Mouse (Mus musculus) left cerebral cortex, adult 9 months (tissue): Measurements from ENCODE around the gene Afap1.

Source experiments
- DNase-seq, 2 experiments: peaks; one replicate each; pipeline ENCODE4 v3.0.0; 2022; ENCODE audit warnings: low spot score in 2 of 2

The Afap1 gene

DNA sequence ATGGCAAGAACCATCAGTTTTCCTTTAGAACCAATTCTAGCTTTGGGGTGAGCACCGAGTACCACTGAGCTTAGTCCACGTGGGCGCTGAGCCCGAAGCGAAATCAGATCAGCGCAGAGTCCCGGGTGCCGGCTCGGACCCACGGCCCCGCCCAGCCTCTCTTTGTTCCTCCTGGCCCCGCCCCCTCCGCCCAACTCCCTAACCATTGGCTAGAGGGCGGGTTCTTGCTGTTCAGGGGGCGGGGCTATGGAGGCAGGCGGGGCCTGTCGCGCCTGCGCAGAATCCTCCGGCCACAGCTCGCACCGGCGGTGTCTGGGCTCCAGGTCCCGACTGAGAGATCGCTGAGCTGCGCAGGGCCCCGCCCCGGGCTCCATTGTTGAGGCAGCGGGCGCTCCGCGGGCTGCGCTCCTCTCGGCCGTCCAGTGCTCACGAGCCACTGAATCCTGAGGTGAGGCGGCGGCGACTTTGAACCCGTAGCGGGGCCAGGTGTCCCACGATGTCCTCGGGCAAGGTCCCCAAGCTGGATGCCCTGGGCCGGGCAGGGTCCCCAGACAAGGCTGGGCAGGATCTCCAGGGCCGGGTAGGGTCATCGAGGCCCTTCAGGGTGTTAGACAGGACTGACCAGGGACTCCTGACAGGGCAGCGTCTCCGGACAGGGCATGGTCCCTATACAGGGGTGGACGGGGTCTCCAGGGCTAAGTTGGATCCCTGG, at the start of gene Afap1:
Gene Afap1 (plus strand): TSS at position 227 of the 712 bp plus-strand sequence.
- peak; percentile 96 to 99 for DNase-seq

DNA sequence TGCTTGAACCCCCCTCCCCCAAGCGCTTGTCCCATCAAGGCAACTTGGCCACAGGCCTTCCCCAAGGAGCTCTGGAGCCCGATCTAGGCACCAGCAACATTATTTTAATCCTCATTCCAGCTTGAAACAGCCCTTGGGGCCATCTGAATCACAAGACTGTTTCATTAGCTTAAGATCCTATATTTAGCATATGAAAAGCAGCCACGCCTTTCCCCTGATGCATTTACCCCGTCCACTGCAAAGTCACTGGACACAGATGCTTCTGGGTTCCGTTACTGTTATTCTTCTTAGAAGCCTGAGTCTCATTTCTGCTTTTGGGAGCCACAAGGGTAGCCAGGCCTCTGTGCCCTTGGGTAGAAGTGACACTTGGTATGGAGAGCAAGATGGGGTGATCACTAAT, 41.6 kb upstream of the Afap1 start:
- DNase-seq, result no peak

DNA sequence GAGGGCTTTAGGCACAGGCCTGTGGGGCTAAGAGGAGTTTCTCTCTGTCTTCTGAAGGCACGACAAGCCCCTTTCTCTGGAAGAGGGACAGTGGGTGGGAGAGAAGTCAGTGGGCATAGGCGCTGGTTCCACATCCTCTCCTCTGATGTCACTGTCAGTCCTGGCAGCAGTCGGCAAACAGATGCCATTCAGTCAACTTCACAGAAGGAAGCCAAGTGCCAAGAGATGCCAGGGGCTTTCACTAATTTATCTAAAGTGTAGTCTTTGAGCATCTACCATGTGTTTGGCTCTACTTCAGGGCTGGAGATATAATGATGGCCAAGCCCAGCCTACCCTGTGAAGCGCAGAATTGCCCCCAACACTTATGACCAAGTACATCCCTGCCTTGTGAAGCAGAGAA, 39.7 kb upstream of the Afap1 start:
- no peak for DNase-seq

DNA sequence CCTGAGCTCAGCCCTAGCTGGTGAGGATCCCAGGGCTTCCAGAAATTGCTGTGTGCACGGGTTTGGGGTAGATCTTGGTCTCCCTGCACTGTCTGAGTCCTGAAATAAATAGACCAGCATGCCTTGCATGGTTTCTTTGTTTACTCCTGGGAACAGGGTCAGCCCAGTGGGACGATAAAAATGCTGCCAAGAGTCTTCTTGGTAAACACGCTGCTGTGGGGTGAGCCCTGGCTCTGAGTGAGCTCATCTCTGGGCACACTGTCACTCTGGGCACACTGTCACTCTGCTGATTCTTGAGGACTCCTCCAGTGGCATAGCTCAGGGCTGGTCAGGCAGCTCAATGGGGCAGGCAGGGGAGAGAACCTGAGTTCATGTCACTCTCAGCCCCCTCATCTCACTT, 36.9 kb upstream of the Afap1 start:
- DNase-seq, result peak in 1 of 2 experiments; percentile 37

DNA sequence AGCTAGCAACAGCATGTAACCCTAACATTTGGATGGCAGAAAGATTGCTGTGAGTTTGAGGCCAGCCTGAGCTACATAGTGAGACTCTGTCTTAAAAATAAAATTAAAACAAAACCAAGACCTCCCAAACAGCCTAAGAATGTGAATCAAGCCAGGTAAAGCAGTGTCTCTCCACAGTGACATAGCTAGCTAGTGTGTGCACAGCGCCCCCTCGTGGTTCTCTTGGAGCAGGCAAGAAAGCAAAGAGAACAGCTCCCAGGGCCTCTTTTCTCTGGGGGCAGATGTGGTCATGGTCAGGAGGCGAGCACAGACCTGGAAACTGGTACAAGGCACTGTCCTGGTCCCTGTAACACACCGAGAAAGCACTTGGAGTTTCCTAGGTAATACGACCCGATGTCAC, 35.0 kb upstream of the Afap1 start:
- DNase-seq, result peak in 1 of 2 experiments; percentile 67

DNA sequence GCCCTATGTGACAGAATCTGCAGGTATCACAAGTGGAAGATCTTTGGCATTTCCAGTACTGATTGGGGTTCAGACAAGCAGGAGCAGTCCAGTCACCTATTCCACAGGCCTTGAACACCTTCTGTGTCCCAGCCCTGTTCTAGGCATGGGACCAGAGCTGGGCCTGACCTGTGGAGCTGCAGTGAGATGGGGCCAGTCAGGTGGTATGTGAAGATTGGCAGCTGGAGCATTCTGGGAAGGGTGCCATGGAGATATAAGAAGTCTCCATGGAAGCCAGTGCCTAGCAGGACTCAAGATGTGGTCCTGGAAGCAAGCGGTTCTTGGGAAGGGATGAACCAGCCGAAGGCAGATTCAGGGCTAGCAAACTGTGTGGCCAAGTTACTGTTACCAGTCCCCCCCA, 31.7 kb upstream of the Afap1 start:
- DNase-seq, result no peak

DNA sequence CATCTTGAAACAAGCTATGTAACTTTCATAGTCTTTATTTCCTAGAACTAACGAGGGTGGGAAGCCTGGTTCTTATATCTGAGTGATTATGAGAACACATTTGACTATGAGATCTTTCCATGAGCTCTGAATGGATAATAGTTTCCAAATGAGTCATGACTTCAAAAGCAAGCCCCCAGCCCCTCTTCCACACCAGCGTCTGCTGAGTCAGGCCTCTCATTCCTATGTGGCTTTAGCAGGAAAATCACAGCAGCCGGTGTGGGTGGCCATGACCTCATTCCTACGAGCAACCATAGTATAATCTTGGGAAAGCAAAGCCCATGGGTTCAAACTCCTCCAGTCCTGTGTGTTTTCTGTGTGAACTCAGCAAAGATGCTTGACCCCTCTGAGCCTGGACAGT, 23.1 kb upstream of the Afap1 start:
- DNase-seq, result no peak

DNA sequence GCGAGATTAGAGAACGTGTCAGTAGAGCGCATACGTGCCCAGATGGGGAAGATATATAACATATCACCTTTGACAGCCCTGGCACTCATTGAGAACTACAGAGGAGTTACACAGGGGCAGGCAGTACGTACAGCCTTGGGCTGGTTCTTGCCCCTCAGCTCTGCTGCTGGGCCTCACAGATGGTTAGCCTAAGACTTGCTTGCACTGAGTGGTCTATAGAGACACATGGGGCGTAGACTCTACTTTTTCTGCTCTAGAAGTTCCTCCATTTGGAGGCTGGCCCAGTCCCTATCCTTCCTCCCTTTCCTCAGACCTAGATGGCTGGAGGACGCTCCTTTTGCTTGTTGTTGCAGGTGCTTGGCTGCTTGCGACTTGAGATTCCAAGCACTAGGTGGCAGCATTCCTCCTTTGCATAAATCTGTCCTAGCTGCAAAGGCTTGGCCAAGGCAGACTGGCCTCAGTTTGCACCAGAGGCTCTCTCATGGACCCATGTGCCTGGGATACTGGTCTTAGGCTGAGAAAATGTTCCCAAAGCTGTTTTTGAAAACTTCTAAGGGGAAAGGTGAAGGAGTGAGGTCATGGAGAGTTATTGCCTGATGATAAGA, 22.6 kb upstream of the Afap1 start:
- DNase-seq, result peak in 1 of 2 experiments; percentile 81

DNA sequence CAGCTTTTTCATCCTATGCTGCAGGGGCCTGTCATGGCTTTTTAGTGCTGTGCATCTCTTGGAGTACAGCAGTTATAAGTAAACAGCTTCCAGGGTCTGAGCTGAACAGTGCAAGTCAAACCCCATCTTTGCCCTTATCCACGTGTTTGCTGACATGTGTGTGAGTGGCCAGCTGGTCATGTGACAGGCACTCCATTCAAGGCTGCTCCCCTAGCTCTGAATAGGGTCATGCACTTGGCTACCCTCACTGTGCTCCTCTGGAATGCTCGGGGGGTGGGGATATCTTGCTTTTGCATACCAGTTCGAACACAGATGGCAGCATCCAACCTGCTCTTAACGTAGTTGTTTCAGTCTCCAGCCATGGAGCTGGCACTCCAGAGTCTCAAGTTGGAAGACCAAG, 19.7 kb upstream of the Afap1 start:
- no peak for DNase-seq

DNA sequence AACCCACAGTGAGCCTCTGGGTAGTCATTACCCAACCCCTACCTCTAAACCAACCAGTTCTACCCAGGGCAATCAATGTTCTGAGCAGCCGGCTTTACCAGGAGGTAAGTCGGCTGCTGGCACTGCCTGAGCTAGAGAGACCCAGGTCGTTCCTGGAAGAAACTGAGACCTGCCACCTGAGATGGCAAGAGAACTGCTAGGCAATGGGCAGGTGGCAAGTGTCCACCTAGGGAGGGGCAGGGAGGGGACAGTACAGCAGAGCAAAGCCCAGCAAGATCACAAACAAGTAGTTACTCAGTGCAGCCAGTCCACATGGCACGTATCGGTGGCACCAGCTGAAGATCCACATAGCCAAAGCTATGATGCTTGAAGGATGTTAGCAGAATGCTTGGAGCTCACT, 16.9 kb upstream of the Afap1 start:
- no peak for DNase-seq

DNA sequence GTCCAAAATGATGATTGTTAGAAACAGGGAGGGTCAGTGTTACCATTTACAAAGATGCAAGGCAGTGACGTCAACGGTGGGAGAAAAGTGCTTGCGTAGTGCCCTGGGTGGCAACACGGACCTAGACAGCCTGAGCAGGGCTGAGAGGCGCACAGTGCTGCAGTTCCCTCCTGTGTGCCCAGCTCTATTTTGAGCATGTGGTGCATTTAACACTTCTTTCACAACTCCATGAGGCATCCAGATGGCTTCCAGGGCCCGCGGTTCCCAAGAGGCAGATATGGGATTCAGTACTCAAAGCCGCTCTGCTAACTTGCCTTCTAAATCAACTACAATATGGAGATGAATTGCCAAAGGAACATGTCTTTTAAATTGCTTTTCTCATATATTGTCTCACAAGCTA, 13.9 kb upstream of the Afap1 start:
- peak in 1 of 2 experiments; percentile 79 for DNase-seq

DNA sequence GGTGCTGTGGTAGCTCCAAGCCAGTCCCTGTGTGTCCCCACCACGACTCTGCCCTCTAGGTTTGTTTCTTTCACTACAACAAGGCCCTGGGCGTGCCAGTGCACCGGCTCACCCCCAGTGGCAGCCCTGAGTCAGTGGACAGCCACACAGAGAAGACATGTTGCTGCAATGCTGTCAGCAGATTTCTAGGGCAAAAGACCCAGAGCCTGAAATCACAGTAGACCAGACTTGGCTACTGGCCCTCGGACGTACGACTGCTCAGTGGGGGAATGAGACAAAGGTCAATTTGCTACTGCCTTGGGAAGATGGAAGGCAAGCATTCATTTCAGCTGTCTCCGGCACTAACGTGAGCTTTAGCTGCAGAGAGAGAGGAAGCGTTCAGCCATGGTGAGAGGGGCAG, 10.7 kb upstream of the Afap1 start:
- DNase-seq, result no peak

DNA sequence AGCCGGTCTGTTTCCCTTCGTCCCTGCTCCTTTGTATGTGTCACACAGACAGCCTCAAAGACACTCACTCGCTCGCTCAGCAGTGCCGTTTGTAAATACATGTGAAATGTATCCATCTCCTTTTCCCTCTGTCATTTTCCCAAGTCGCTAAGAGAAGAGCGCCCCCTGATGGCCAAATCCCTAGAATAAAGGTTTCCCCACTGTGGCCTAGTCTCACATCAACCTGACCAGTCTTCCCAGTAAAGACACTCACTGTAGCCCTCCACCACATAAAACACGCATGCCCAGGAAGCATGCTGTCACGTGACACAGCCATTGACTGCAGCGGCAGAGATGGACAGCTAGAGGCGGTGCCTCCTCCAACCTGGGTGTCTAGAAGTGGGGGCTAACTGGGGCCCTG, 8.9 kb upstream of the Afap1 start:
- DNase-seq, result peak in 1 of 2 experiments; percentile 60

DNA sequence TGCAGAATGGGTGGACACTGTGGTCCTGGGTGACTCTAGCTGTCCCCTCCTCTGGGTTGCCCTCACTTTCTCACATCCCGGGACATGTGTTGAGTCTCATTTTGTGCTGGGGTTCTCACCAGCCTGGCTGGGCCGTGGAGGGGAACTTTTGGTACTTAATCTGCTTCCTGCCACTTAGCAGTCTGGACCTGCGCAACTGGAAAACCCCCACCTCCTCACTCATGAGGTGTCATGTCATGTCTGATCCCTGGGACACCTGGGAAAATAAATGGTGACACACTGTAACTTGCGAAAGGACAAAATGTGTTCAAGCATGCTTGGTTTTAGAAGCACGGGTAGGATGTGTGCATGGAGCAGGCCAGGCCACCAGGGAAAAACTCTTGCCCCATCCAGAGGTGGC, 8.4 kb upstream of the Afap1 start:
- DNase-seq, result no peak

DNA sequence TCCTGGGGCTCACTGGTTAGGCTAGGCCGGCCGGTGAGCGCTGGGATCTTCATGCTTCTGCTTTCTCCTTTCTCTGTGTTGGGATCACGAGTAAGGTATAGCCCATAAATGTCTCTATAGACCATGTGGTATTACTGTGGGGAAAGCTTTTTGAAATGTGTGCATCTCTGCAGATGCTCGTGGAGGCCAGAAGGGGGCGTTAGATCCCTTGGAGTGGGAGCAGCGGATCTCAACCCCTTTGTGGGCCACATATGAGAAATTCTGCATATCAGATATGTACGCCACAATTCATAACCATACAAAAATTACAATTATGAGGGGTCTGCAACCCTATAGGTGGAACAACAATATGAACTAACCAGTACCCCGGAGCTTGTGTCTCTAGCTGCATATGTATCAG, 4.2 kb upstream of the Afap1 start:
- no peak for DNase-seq

DNA sequence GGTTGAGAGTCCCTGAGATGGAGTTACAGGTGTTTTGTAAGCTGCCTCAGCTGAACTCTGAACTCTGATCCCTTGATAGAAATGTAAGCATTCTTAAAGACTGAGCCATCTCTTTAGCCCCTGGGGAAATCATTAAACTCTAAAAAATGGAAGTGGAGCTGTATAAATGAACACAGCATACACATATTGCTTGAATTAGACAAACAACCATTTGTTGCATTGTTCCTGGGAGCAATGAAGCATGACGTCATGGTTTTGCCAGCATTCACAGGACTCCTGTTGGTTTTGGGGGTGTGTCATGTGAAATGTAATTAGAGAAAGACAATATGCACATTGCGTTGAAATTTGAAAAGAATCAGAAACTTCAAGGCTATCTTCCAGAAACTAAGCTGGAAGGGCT, 3.5 kb upstream of the Afap1 start:
- no peak for DNase-seq

DNA sequence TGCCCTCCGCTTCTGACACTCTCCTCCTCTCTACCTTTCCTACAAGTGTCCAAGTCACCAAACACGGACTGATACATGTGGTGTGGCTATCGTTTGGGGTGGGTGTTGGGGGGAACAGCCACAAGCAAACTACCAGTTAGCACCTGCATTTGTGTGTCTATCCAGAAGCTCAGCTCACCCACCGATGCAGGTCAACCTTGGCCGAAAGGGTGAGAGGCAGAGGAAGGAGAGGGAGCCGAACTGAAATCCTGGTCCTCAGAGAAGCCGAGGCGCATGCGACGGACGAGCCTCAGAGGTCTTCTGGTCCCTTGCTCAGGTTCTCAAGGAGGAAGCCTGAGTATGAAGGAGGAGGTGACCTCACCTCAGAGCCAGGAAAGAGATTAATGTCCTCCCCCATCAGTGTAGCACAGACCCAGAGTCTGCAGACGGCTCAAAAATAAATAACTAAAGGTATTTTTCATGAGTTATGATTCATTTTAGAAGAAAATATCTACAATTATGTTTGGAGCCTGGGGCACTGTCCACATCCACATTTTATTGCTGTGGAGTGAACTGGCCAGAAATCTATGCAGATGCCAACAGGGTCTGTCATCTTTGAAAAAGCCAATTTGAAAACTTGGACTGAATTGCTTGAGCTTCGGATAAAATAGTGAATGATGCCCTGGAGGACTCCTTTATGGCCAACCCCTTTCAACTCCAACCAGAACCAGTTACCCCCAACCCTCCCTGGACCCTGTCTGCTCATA, 2.0 kb upstream of the Afap1 start:
- DNase-seq, result no peak

DNA sequence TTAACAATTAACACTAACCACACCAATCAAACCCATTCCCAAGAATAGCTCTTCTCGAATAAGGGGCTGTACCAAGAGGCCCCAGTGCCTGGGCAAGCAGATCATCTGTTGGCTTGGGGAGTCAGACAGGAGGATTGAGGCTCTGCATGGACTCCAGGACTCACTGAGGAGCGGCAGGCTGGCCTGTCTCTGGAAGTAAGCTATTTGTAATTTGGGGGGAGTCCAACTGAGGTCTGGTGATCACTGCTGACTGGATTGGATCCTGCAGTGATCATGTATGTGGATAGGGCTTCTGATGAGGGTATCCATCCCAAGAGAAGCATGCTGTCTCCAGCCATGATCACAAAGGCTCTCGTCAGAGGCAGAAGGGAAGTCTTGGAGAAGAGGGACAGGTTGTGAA, 756 bp upstream of the Afap1 start:
- DNase-seq, result no peak

DNA sequence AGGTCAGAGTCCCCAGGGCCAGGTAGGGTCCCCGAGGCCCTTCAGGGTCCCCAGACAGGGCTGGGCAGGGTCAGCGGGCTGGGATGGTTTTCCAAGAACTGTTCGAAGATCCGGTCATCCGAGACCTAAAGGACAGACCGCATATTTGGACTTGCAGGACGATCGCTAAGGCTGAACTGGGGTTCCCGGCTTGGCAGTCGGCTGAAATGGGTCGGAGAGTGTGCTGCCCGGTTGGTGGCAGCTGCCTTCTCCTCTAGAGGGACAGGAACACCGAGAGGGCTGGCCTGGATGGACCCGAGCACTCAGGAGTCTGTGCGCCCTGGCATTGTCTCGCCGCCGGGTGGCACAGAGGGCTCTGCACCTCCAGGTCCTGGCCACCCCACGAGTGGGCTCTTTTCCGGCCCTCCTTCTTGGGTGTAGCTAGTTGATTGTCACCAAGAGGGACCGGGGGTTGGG, 714 bp downstream of the Afap1 start:
- peak in 1 of 2 experiments; percentile 44 for DNase-seq

DNA sequence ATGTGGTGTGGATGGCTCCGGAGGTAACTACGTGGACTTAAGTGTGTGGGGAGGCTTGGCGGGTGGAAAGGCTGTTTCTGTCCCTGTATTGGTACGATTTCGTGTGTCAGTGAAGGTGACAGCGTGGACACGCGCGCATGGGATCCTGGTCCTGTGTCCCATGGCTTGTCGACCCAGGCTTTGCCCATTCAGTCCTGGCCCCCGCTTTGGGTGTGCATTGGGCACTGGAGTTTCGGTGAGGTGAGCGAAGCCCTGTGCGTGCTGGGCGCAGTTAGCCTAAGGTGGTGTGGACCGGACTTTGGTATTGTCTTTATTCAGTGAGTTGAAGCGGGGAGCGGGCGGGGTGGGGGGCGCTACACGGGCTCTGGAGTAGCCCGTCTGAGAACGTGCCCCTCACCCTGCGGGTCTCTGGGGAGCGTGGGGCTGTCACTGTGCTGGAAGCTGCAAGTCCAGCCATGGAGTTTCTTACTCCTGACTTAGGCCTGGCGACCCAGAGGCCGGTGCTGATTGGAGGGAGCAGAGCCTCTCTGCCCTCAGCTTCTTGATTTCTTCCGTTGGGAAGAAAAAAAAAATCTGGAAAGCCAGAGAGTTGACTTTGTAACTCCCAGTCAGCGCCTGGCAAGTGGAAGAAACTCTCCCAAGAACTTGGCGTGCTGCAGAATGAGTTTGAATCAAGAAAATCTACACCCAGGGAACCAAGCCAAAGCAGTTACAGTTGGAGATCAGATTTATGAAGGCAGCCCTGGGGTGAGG, 1.4 kb downstream of the Afap1 start:
- DNase-seq, result no peak

DNA sequence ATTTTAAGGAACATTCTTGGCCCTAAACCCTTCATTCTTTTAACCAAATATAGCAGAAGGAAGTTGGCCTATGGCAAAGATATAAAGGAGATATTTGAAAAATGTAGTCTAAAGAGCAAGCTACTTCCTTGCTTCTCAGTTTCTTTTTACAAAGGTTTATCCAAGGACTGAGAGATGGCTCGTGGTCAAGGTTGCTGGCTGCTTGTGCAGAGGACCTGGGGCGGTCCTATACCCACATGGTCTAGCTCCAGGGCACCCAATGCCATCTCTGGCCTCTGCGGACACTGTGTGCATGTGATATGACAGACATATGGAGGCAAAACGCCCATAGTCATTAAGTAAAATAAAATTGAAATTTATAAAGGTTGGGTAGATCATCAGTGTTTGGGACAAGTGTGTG, 2.8 kb downstream of the Afap1 start:
- DNase-seq, result no peak

DNA sequence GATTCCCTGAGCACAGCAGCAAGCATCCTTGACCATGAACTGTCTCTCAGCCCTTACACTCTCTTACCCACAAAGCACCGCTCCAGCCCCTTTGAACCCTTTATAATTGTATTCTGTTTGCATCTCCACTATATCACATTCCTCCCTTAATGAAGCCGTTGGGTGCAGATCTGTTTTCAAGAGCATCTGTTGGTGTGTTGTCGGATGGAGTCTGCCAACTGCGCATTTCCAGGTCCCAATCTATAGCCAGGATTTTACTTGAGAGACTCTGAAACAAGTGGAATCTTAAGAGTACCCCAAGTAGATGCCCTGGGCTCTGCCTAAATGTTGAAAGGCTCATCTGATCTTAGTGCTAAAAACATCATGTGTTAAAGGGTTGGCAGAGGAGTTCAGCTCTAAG, 3.4 kb downstream of the Afap1 start:
- no peak for DNase-seq
